Comparison of ENCODE assay signal across 13 mouse cellular contexts in the genomic region with DNA sequence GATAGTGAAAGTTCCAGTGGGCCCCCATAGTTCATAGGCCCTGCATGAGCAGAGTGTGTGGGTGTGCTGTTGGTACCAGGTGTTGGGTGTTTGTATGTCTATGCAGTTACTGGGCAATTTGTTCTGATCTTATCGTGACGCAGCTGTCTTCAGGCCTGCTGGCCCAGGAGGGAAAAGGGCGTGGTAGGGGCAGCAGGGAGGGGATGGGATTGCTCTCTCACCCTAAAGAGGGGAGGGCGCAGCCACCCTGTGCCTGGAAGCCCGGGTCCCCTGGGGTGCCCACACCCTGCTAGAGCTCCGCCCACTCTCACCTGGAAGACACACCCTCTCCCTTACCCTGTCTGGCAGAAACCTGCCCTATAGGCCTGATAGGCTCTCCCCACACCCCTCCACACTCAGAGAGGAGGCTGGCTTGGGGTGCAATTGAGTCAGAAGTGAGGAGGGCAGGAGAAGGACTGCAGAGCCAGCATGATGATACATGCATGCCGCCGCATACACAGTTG. TPM values are rescaled to one million over a fixed set of nuclear protein-coding genes. Genes with fewer than 3 reads are reported as not detected.
A peak's percentile ranks its signal among the peaks of the same experiment; 100 is the strongest.
DNase-seq lines count a peak whose midpoint lies in the region; ATAC-seq and TF ChIP-seq lines count a peak whose summit lies in the region.
"Had no signal": no experiment of that assay in that cellular context is flagged by ENCODE, and none has a peak within 500 bp of the region (broad histone marks: within the 10 kb centered on the region; RNA-seq: fewer than 3 reads in every experiment).

No protein-coding gene starts in this region.

- peak; percentile 59 for DNase-seq in c-Kit-positive CD71-positive TER-119-negative erythroid progenitor cells, embryonic 14.5 days (ENCODE audit: low read depth)
- no peak for DNase-seq in ovary, postnatal 36 days (ENCODE audit: low spot score)
- DNase-seq in spleen, adult 18-20 months, result no peak
- no peak for DNase-seq in heart, postnatal 25 days (ENCODE audit: low spot score)
- DNase-seq: adrenal gland, adult 8-10 months; cerebellum, postnatal 36 days had no signal

- H3K4me1 ChIP-seq in erythroblast, embryonic 14.5 days (ENCODE audit: control insufficient read depth), result peaks cover 28% of the 10 kb centered on the region

- peak overlapping the region; percentile 10 for H3K4me3 ChIP-seq in erythroblast, embryonic 14.5 days (replicated peaks)
- no peak overlapping the region for H3K4me3 ChIP-seq in C2C12 (ENCODE audit: insufficient read depth, poor library complexity, severe bottlenecking)
- H3K4me3 ChIP-seq: heart, embryonic 13.5 days had no signal

- no peaks in the 10 kb centered on the region for H3K79me3 ChIP-seq in C2C12 (ENCODE audit: low read depth)

- H3K79me2 ChIP-seq in C2C12 (ENCODE audit: control insufficient read depth, insufficient read depth), result no peaks in the 10 kb centered on the region

- no peaks in the 10 kb centered on the region for H3K36me3 ChIP-seq in erythroblast, embryonic 14.5 days (ENCODE audit: control insufficient read depth)
- no peaks in the 10 kb centered on the region for H3K36me3 ChIP-seq in C2C12 (ENCODE audit: control insufficient read depth, insufficient read depth)
- H3K36me3 ChIP-seq: heart, embryonic 13.5 days had no signal

- no peak for TF ChIP-seq CTCF in C2C12 (IDR thresholded peaks at IDR 0.05; ENCODE audit: control insufficient read depth, insufficient read depth, insufficient read length)

- H3ac ChIP-seq in C2C12 (ENCODE audit: control insufficient read depth, insufficient read length, low read depth), result no peak overlapping the region

- peaks cover 19% of the 10 kb centered on the region for H3K27me3 ChIP-seq in erythroblast, embryonic 14.5 days (ENCODE audit: control insufficient read depth)
- peaks cover 48% of the 10 kb centered on the region for H3K27me3 ChIP-seq in C2C12 (ENCODE audit: control insufficient read depth, insufficient read depth, insufficient read length)

- no peaks in the 10 kb centered on the region for H3K9me3 ChIP-seq in erythroblast, embryonic 14.5 days (ENCODE audit: control insufficient read depth, low read length)
- H3K9me3 ChIP-seq: heart, embryonic 13.5 days had no signal

- intact Hi-C loops in heart, postnatal 25 days (cut with DNase I), result no loop called here

- ATAC-seq in erythroblast, adult 5-6 weeks (replicated peaks; ENCODE audit: low FRiP score, poor library complexity, severe bottlenecking), result no peak
- peak; percentile 23 for ATAC-seq in megakaryocyte progenitor cell, adult 5-6 weeks (replicated peaks; ENCODE audit: poor library complexity)

TF ChIP-seq in C2C12, 6 proteins besides CTCF, POLR2A, EP300 and RAD21:
- TF ChIP-seq CEBPB (IDR thresholded peaks at IDR 0.05; ENCODE audit: low read depth) (no peak), MYOD1 (IDR thresholded peaks at IDR 0.05; ENCODE audit: control insufficient read depth, insufficient read length, low read depth) (peak; percentile 40)

RNA-seq across cellular contexts. Expression of a gene that starts 1.4 kb away (rescaled TPM):
- polyA plus RNA-seq in erythroblast, embryonic 14.5 days (2012), result 0.01 TPM in 1 of 2 replicates, not detected in the other
- total RNA-seq in erythroblast, adult 5-6 weeks (2015; ENCODE audit: low replicate concordance), result not detected in 2 replicates
- not detected in 2 replicates for total RNA-seq in erythroblast, adult 5-6 weeks (2017; ENCODE audit: low replicate concordance)
- not detected for polyA plus RNA-seq in C2C12 (2012; fragmentation: generic; extraction: Trizol)
- total RNA-seq in megakaryocyte progenitor cell, adult 5-6 weeks (2015), result 0.77 and 2.2 TPM in 2 replicates
- total RNA-seq in megakaryocyte progenitor cell, adult 5-6 weeks (2017), result 0.37 and 0.71 TPM in 2 replicates
- total RNA-seq in heart, postnatal 25 days (2021), result not detected
- total RNA-seq: adrenal gland, adult 8-10 months had no signal
- polyA plus RNA-seq: heart, embryonic 13.5 days had no signal

RNA-seq across cellular contexts. Expression of a gene that starts 8.4 kb away (rescaled TPM):
- not detected in 2 replicates for polyA plus RNA-seq in erythroblast, embryonic 14.5 days (2012)
- total RNA-seq in erythroblast, adult 5-6 weeks (2015; ENCODE audit: low replicate concordance), result not detected in 2 replicates
- total RNA-seq in erythroblast, adult 5-6 weeks (2017; ENCODE audit: low replicate concordance), result not detected in 2 replicates
- polyA plus RNA-seq in C2C12 (2012; fragmentation: generic; extraction: Trizol), result not detected
- not detected in 2 replicates for total RNA-seq in megakaryocyte progenitor cell, adult 5-6 weeks (2015)
- total RNA-seq in megakaryocyte progenitor cell, adult 5-6 weeks (2017), result not detected in 2 replicates
- total RNA-seq in heart, postnatal 25 days (2021), result not detected
- total RNA-seq: liver, adult 2 months had no signal
- polyA plus RNA-seq: heart, embryonic 13.5 days; kidney, postnatal 0 days had no signal

RNA-seq across cellular contexts. Expression of a gene that starts 32.9 kb away (rescaled TPM):
- 0.24 and 0.41 TPM in 2 replicates for polyA plus RNA-seq in erythroblast, embryonic 14.5 days (2012)
- 324 and 347 TPM in 2 replicates for total RNA-seq in erythroblast, adult 5-6 weeks (2015; ENCODE audit: low replicate concordance)
- total RNA-seq in erythroblast, adult 5-6 weeks (2017; ENCODE audit: low replicate concordance), result 146 and 324 TPM in 2 replicates
- not detected for polyA plus RNA-seq in C2C12 (2012; fragmentation: generic; extraction: Trizol)
- total RNA-seq in megakaryocyte progenitor cell, adult 5-6 weeks (2015), result 291 and 358 TPM in 2 replicates
- 339 and 505 TPM in 2 replicates for total RNA-seq in megakaryocyte progenitor cell, adult 5-6 weeks (2017)
- total RNA-seq in heart, postnatal 25 days (2021), result 1 to 10 TPM; 3.6 to 4.5 TPM

RNA-seq across cellular contexts. Expression of a gene that starts 40.4 kb away (rescaled TPM):
- 0.08 and 0.21 TPM in 2 replicates for polyA plus RNA-seq in erythroblast, embryonic 14.5 days (2012)
- 0.84 TPM in 1 of 2 replicates, not detected in the other for total RNA-seq in erythroblast, adult 5-6 weeks (2015; ENCODE audit: low replicate concordance)
- total RNA-seq in erythroblast, adult 5-6 weeks (2017; ENCODE audit: low replicate concordance), result 2.4 TPM in 1 of 2 replicates, not detected in the other
- polyA plus RNA-seq in C2C12 (2012; fragmentation: generic; extraction: Trizol), result 0.80 TPM
- 9.2 and 10.7 TPM in 2 replicates for total RNA-seq in megakaryocyte progenitor cell, adult 5-6 weeks (2015)
- 6.5 and 7.3 TPM in 2 replicates for total RNA-seq in megakaryocyte progenitor cell, adult 5-6 weeks (2017)
- total RNA-seq in heart, postnatal 25 days (2021), result 1 to 10 TPM; 1.1 to 1.5 TPM

RNA-seq across cellular contexts. Expression of a gene that starts 43.4 kb away (rescaled TPM):
- not detected in 2 replicates for polyA plus RNA-seq in erythroblast, embryonic 14.5 days (2012)
- 3.3 TPM in 1 of 2 replicates, not detected in the other for total RNA-seq in erythroblast, adult 5-6 weeks (2015; ENCODE audit: low replicate concordance)
- 6.4 and 8.9 TPM in 2 replicates for total RNA-seq in erythroblast, adult 5-6 weeks (2017; ENCODE audit: low replicate concordance)
- not detected for polyA plus RNA-seq in C2C12 (2012; fragmentation: generic; extraction: Trizol)
- 3.7 and 4.7 TPM in 2 replicates for total RNA-seq in megakaryocyte progenitor cell, adult 5-6 weeks (2015)
- total RNA-seq in megakaryocyte progenitor cell, adult 5-6 weeks (2017), result 27.4 and 31.2 TPM in 2 replicates
- total RNA-seq in heart, postnatal 25 days (2021), result not detected
- total RNA-seq: adrenal gland, adult 8-10 months; liver, adult 2 months had no signal
- polyA plus RNA-seq: kidney, postnatal 0 days; liver, adult 2 months had no signal

Comparison
In these comparisons a context has a peak if more than half of its experiments do, and no peak if none do; other contexts are left out.
1. RNA of a gene that starts 32.9 kb away (total RNA-seq): 291 to 505 TPM in megakaryocyte progenitor cell, adult 5-6 weeks and 146 to 347 TPM in erythroblast, adult 5-6 weeks; 3.6 to 4.5 TPM in heart, postnatal 25 days; every median in the first group is over 10 times any median in the second.